Mouse (Mus musculus) heart, adult 2 months (tissue): ENCODE data around the gene Gm8247. TPM values are rescaled to one million over a fixed set of nuclear protein-coding genes. Genes with fewer than 3 reads are reported as not detected.
"Not testable (repeated sequence)": the region's sequence is repeated elsewhere in the genome, so short reads cannot be mapped to it uniquely, and the experiment has no call there.

ENCODE experiments used
- DNase-seq, 2 experiments: peaks; one replicate each; pipeline ENCODE4 v3.0.0; 2021
- H3K27ac ChIP-seq: fragments of 200-600 bp; 2 replicates; pipeline ENCODE4 v1.8.1; 2022
- H3K27me3 ChIP-seq: fragments of 200-500 bp; 2 replicates; pipeline ENCODE4 v1.6.1; 2012; ENCODE audit warnings: mild to moderate bottlenecking, low read length, inconsistent platforms, mixed read lengths; ENCODE audit not compliant: control insufficient read depth, insufficient read depth
- H3K36me3 ChIP-seq: fragments of 200-500 bp; 2 replicates; pipeline ENCODE4 v1.6.1; 2012; ENCODE audit warnings: low read length, inconsistent platforms; ENCODE audit not compliant: control insufficient read depth, insufficient read depth
- H3K4me1 ChIP-seq: fragments of 200-500 bp; 2 replicates; pipeline ENCODE4 v1.6.1; 2011; ENCODE audit warnings: low read length; ENCODE audit not compliant: control insufficient read depth, insufficient read depth
- H3K4me3 ChIP-seq: fragments of 200-600 bp; 2 replicates; pipeline ENCODE4 v1.8.1; 2022
- H3K79me2 ChIP-seq: fragments of 200-500 bp; replicated peaks from 2 replicates; pipeline ENCODE4 v1.6.1; 2012; ENCODE audit warnings: mild to moderate bottlenecking, inconsistent platforms, low read length, moderate library complexity, mixed read lengths; ENCODE audit not compliant: control insufficient read depth, insufficient read depth
- H3K9ac ChIP-seq: fragments of 200-500 bp; 2 replicates; pipeline ENCODE4 v1.6.1; 2012; ENCODE audit warnings: low read depth, mild to moderate bottlenecking, control low read depth, inconsistent platforms, low read length, mixed read lengths
- WGBS: fragments of 180-500 bp; shearing (Covaris S2); methylation state at CpG from one replicate; pipeline ENCODE4 v1.1.7; 2018; 5-methylcytosine and 5-hydroxymethylcytosine counted together
- intact Hi-C: fragments of 180-260 bp; cut with DNase I; formaldehyde crosslinking; loops from one replicate; pipeline ENCODE4 v1.15.1; 2025
- long read RNA-seq: library from polyadenylated mRNA; stranded (forward); transcript quantifications from one replicate; pipeline ENCODE4 v2.0.0, GENCODE M21; 2021
- polyA plus RNA-seq: library from polyadenylated mRNA; depleted of rRNA; stranded (reverse); fragments of >200 nt; gene quantifications from 2 replicates; pipeline ENCODE4 v1.2.3, GENCODE M21; 2012; rRNA removed
- total RNA-seq, 2 experiments: library from RNA; stranded (reverse); gene quantifications; 2 replicates each; pipeline ENCODE4 v1.2.3; 2021

The Gm8247 gene
- not detected for total RNA-seq
- polyA plus RNA-seq, result not detected in 2 replicates
- long read RNA-seq, result 0 reads

GRCm38 (mm10) chr14:44582853-44583252 is at the start of gene Gm8247:
TSS of gene Gm8247 (plus strand) at chr14:44583153.
- H3K36me3 ChIP-seq, H3K79me2 ChIP-seq, H3K27ac ChIP-seq, H3K4me1 ChIP-seq, DNase-seq, intact Hi-C loops, H3K9ac ChIP-seq, H3K4me3 ChIP-seq, H3K27me3 ChIP-seq: not testable (repeated sequence)
- WGBS, result 81% methylated on average over 4 of the region's 4 CpGs

- H3K36me3 ChIP-seq, intact Hi-C loops, H3K4me1 ChIP-seq, H3K4me3 ChIP-seq, H3K27me3 ChIP-seq, DNase-seq, H3K27ac ChIP-seq, H3K79me2 ChIP-seq, H3K9ac ChIP-seq: not testable (repeated sequence)
- WGBS, result 71% methylated on average over 5 of the region's 5 CpGs
Observed at GRCm38 (mm10) chr14:44547961-44548360, 35.0 kb upstream of the Gm8247 start.

- H3K27ac ChIP-seq, H3K4me3 ChIP-seq, DNase-seq, H3K36me3 ChIP-seq, H3K79me2 ChIP-seq, intact Hi-C loops, H3K27me3 ChIP-seq, H3K9ac ChIP-seq, H3K4me1 ChIP-seq: not testable (repeated sequence)
- WGBS, result 39% methylated on average over 2 of the region's 2 CpGs
Observed at GRCm38 (mm10) chr14:44591765-44592164, 8.8 kb downstream of the Gm8247 start.

- H3K4me1 ChIP-seq, DNase-seq, H3K79me2 ChIP-seq, H3K36me3 ChIP-seq, H3K4me3 ChIP-seq, H3K27me3 ChIP-seq, H3K9ac ChIP-seq, intact Hi-C loops, H3K27ac ChIP-seq: not testable (repeated sequence)
- WGBS, result 60% methylated on average over 4 of the region's 4 CpGs
Observed at GRCm38 (mm10) chr14:44627737-44628136, 44.8 kb downstream of the Gm8247 start, which contains the start of gene Gm5624. TSS of gene Gm5624 (minus strand) at chr14:44627938.

Other genes with a start within 250 kb of the Gm8247 start
- not detected for gene Gm5930, start 244.6 kb upstream of the Gm8247 start, total RNA-seq
- gene Gm5930, start 244.6 kb upstream of the Gm8247 start, polyA plus RNA-seq, result not detected in 2 replicates
- gene Gm8229, start 217.8 kb upstream of the Gm8247 start, total RNA-seq, result not detected
- not detected in 2 replicates for gene Gm8229, start 217.8 kb upstream of the Gm8247 start, polyA plus RNA-seq
- not detected for gene Gm3371, start 172.5 kb upstream of the Gm8247 start, total RNA-seq
- gene Gm3371, start 172.5 kb upstream of the Gm8247 start, polyA plus RNA-seq, result not detected in 2 replicates
- not detected for gene Gm8232, start 149.5 kb upstream of the Gm8247 start, total RNA-seq
- gene Gm8232, start 149.5 kb upstream of the Gm8247 start, polyA plus RNA-seq, result not detected in 2 replicates
- not detected for gene BC061237, start 90.7 kb upstream of the Gm8247 start, total RNA-seq
- not detected in 2 replicates for gene BC061237, start 90.7 kb upstream of the Gm8247 start, polyA plus RNA-seq
- gene Gm17093, start 64.9 kb upstream of the Gm8247 start, total RNA-seq, result not detected
- gene Gm17093, start 64.9 kb upstream of the Gm8247 start, polyA plus RNA-seq, result not detected in 2 replicates
- gene Gm5624, start 44.8 kb downstream of the Gm8247 start, total RNA-seq, result not detected
- not detected in 2 replicates for gene Gm5624, start 44.8 kb downstream of the Gm8247 start, polyA plus RNA-seq
- gene Gm8257, start 123.3 kb downstream of the Gm8247 start, total RNA-seq, result not detected
- gene Gm8257, start 123.3 kb downstream of the Gm8247 start, polyA plus RNA-seq, result not detected in 2 replicates
- not detected for gene Gm8267, start 167.2 kb downstream of the Gm8247 start, total RNA-seq
- not detected in 2 replicates for gene Gm8267, start 167.2 kb downstream of the Gm8247 start, polyA plus RNA-seq